Comparison of ENCODE assay signal across 10 mouse cellular contexts in genomic region chr9:64024976-64025375, GRCm38 (mm10). TPM values are rescaled to one million over a fixed set of nuclear protein-coding genes. Genes with fewer than 3 reads are reported as not detected.
DNase-seq lines count a peak whose midpoint lies in the region; ATAC-seq and TF ChIP-seq lines count a peak whose summit lies in the region.
"Had no signal": no experiment of that assay in that cellular context is flagged by ENCODE, and none has a peak within 500 bp of the region (broad histone marks: within the 10 kb centered on the region; RNA-seq: fewer than 3 reads in every experiment).

No protein-coding gene starts in this region.

- H3K27ac ChIP-seq in gastrocnemius, adult 2 months = no peak overlapping the region
- H3K27ac ChIP-seq in midbrain, postnatal 0 days (ENCODE audit: low read depth, low read length) = no peak overlapping the region
- no peak overlapping the region for H3K27ac ChIP-seq in midbrain, embryonic 13.5 days
- H3K27ac ChIP-seq in intestine, embryonic 16.5 days (ENCODE audit: low read length) = peak overlapping the region; percentile 29; the same call in 1 of the 2 replicates
- H3K27ac ChIP-seq: hindbrain, embryonic 10.5 days had no signal

- peaks cover 8% of the 10 kb centered on the region; the same call in 1 of the 2 replicates for H3K4me1 ChIP-seq in midbrain, postnatal 0 days (ENCODE audit: insufficient read depth, low read length)
- H3K4me1 ChIP-seq in midbrain, embryonic 13.5 days (replicated peaks) = peaks cover 37% of the 10 kb centered on the region
- H3K4me1 ChIP-seq in intestine, embryonic 16.5 days (ENCODE audit: control insufficient read depth, insufficient read depth, low read length) = peaks cover 13% of the 10 kb centered on the region

- H3K9ac ChIP-seq in midbrain, postnatal 0 days (replicated peaks; ENCODE audit: low read length, poor library complexity, severe bottlenecking) = no peak overlapping the region
- no peak overlapping the region for H3K9ac ChIP-seq in midbrain, embryonic 13.5 days (replicated peaks)
- no peak overlapping the region for H3K9ac ChIP-seq in intestine, embryonic 16.5 days (ENCODE audit: low read depth, low read length)

- peak; percentile 36 for DNase-seq in gastrocnemius, adult 2 months
- no peak for DNase-seq in gastrocnemius, adult 8-10 months (ENCODE audit: low spot score in 2 of 2)
- DNase-seq in midbrain, postnatal 0 days (ENCODE audit: low spot score) = no peak
- DNase-seq in splenic B cell, adult 2 months (ENCODE audit: low read depth, low spot score) = peak; percentile 36
- DNase-seq in adrenal gland, adult 8-10 months = no peak
- no peak for DNase-seq in cerebellum, adult 9-10 months

- no peaks in the 10 kb centered on the region for H3K36me3 ChIP-seq in midbrain, postnatal 0 days (ENCODE audit: insufficient read depth, low read length)
- H3K36me3 ChIP-seq in midbrain, embryonic 13.5 days = no peaks in the 10 kb centered on the region
- no peaks in the 10 kb centered on the region for H3K36me3 ChIP-seq in intestine, embryonic 16.5 days (ENCODE audit: control insufficient read depth, insufficient read depth, low read length)
- H3K36me3 ChIP-seq in splenic B cell, adult 2 months (ENCODE audit: control insufficient read depth, insufficient read depth, low read length, poor library complexity, severe bottlenecking) = no peaks in the 10 kb centered on the region
- H3K36me3 ChIP-seq: hindbrain, embryonic 10.5 days had no signal

- no peak overlapping the region for H3K4me3 ChIP-seq in gastrocnemius, adult 2 months
- H3K4me3 ChIP-seq in midbrain, postnatal 0 days (ENCODE audit: low read depth, low read length) = no peak overlapping the region
- H3K4me3 ChIP-seq in midbrain, embryonic 13.5 days (replicated peaks) = no peak overlapping the region
- no peak overlapping the region for H3K4me3 ChIP-seq in intestine, embryonic 16.5 days (ENCODE audit: low read length)
- H3K4me3 ChIP-seq: hindbrain, embryonic 10.5 days had no signal

- WGBS in midbrain, postnatal 0 days = 60% methylated on average over 2 of the region's 2 CpGs
- WGBS in midbrain, embryonic 13.5 days = 47% methylated on average over 2 of the region's 2 CpGs
- WGBS in intestine, embryonic 16.5 days = 14% methylated on average over 2 of the region's 2 CpGs

- H3K9me3 ChIP-seq in midbrain, postnatal 0 days (ENCODE audit: low read length) = no peaks in the 10 kb centered on the region
- no peaks in the 10 kb centered on the region for H3K9me3 ChIP-seq in midbrain, embryonic 13.5 days
- no peaks in the 10 kb centered on the region for H3K9me3 ChIP-seq in intestine, embryonic 16.5 days (ENCODE audit: control insufficient read depth, low read length)
- H3K9me3 ChIP-seq: hindbrain, embryonic 10.5 days had no signal

- no peak overlapping the region for H3K4me2 ChIP-seq in midbrain, postnatal 0 days (ENCODE audit: low read depth, low read length, poor library complexity, severe bottlenecking)
- H3K4me2 ChIP-seq in midbrain, embryonic 13.5 days (replicated peaks) = no peak overlapping the region
- H3K4me2 ChIP-seq in intestine, embryonic 16.5 days (ENCODE audit: low read depth, low read length) = no peak overlapping the region

- no peak for ATAC-seq in midbrain, postnatal 0 days (ENCODE audit: low FRiP score)
- ATAC-seq in midbrain, embryonic 13.5 days = no peak
- ATAC-seq in intestine, embryonic 16.5 days = no peak
- ATAC-seq: forebrain, embryonic 16.5 days had no signal

- peak; percentile 36 for TF ChIP-seq CTCF in gastrocnemius, adult 2 months (IDR thresholded peaks at IDR 0.05)
- peak; percentile 29; the same call in 1 of the 2 replicates for TF ChIP-seq CTCF in midbrain, postnatal 0 days (IDR thresholded peaks at IDR 0.05)

- intact Hi-C loops in gastrocnemius, adult 2 months (cut with DNase I) = loop anchor here (5.0 kb wide), 1 partner anchor 108 kb away; no protein-coding TSS in a partner anchor

- peaks cover 22% of the 10 kb centered on the region for H3K27me3 ChIP-seq in midbrain, postnatal 0 days (ENCODE audit: insufficient read depth, low read length)
- H3K27me3 ChIP-seq in midbrain, embryonic 13.5 days = peaks cover 19% of the 10 kb centered on the region
- H3K27me3 ChIP-seq in intestine, embryonic 16.5 days (replicated peaks; ENCODE audit: control insufficient read depth, insufficient read depth, low read length) = no peaks in the 10 kb centered on the region
- no peaks in the 10 kb centered on the region; the same call in 1 of the 2 replicates for H3K27me3 ChIP-seq in splenic B cell, adult 2 months (ENCODE audit: control insufficient read depth, insufficient read depth, low read length, poor library complexity, severe bottlenecking)

RNA-seq across cellular contexts. Expression of gene Smad6, which starts 3.1 kb away (rescaled TPM):
- total RNA-seq in gastrocnemius, adult 2 months (2021) = 1 to 10 TPM; 2.2 to 5.7 TPM
- 1 to 10 TPM; 3.2 to 5.1 (median 3.6) TPM for total RNA-seq in gastrocnemius, adult 8-10 months (2022)
- total RNA-seq in midbrain, postnatal 0 days (2014; rRNA removed) = 10.4 and 12.7 TPM in 2 replicates
- polyA plus RNA-seq in midbrain, postnatal 0 days (2015; fragmentation: Nextera tagmentation; extraction: Ambion mirVana) = 0.97 and 1.2 TPM in 2 replicates
- polyA plus RNA-seq in midbrain, embryonic 13.5 days (2015; fragmentation: Nextera tagmentation; extraction: Ambion mirVana) = 1.2 and 2.4 TPM in 2 replicates
- 3.9 and 8.1 TPM in 2 replicates for polyA plus RNA-seq in intestine, embryonic 16.5 days (2015; fragmentation: Nextera tagmentation; extraction: Ambion mirVana)
- 10 to 100 TPM in 1 of 4 experiments, 1 to 10 TPM in 3; 7.6 to 11.1 (median 8.6) TPM for total RNA-seq in adrenal gland, adult 8-10 months (2022)

Comparison
In these comparisons a context has a peak if more than half of its experiments do, and no peak if none do; other contexts are left out.
1. DNase-seq: peak in gastrocnemius, adult 2 months (single experiment) and splenic B cell, adult 2 months (single experiment); none in gastrocnemius, adult 8-10 months (0 of 2), midbrain, postnatal 0 days (single experiment), adrenal gland, adult 8-10 months (single experiment) and cerebellum, adult 9-10 months (single experiment).